Mouse (Mus musculus) lung, embryonic 15.5 days (tissue): ENCODE measurements around the gene B430305J03Rik. TPM values are rescaled to one million over a fixed set of nuclear protein-coding genes. Genes with fewer than 3 reads are reported as not detected.

Experiments used
- ATAC-seq: fragments of 200-750 bp; cut with Nextera tagmentation; 2 replicates; pipeline ENCODE4 v1.8.0; 2017; ENCODE audit warnings: moderate number of reproducible peaks, borderline replicate concordance; ENCODE audit not compliant: low FRiP score, low TSS enrichment; ENCODE audit errors: extremely low read depth
- H3K27ac ChIP-seq: fragments of 300-500 bp; sonication (generic); 2 replicates; pipeline ENCODE4 v1.5.1; 2015; ENCODE audit warnings: moderate library complexity, mild to moderate bottlenecking, inconsistent platforms
- H3K27me3 ChIP-seq: fragments of 300-500 bp; sonication (generic); 2 replicates; pipeline ENCODE4 v1.6.1; 2015; ENCODE audit warnings: inconsistent platforms
- H3K36me3 ChIP-seq: fragments of 300-500 bp; sonication (generic); 2 replicates; pipeline ENCODE4 v1.6.1; 2015; ENCODE audit warnings: inconsistent platforms
- H3K4me1 ChIP-seq: fragments of 300-500 bp; sonication (generic); 2 replicates; pipeline ENCODE4 v1.6.1; 2015; ENCODE audit warnings: inconsistent platforms
- H3K4me2 ChIP-seq: fragments of 300-500 bp; sonication (generic); 2 replicates; pipeline ENCODE4 v1.6.1; 2015; ENCODE audit warnings: inconsistent platforms, mild to moderate bottlenecking, moderate library complexity
- H3K4me3 ChIP-seq: fragments of 300-500 bp; sonication (generic); 2 replicates; pipeline ENCODE4 v1.5.1; 2015; ENCODE audit warnings: mild to moderate bottlenecking, inconsistent platforms
- H3K9ac ChIP-seq: fragments of 300-500 bp; sonication (generic); 2 replicates; pipeline ENCODE4 v1.6.1; 2015; ENCODE audit warnings: inconsistent platforms
- H3K9me3 ChIP-seq: fragments of 300-500 bp; sonication (generic); 2 replicates; pipeline ENCODE4 v1.6.1; 2016; ENCODE audit warnings: inconsistent platforms
- WGBS: fragments of 180-500 bp; shearing (Covaris S2); methylation state at CpG from one replicate; pipeline ENCODE4 v1.1.7; 2015; 5-methylcytosine and 5-hydroxymethylcytosine counted together
- polyA plus RNA-seq: library from polyadenylated mRNA; unstranded; fragments of >200 nt; fragmentation: Nextera tagmentation; extraction: Ambion mirVana; gene quantifications from 2 replicates; pipeline ENCODE4 v1.2.1, GENCODE M21; 2015

B430305J03Rik gene
- not detected in 2 replicates for polyA plus RNA-seq

- Histone ChIP-seq H3K4me2 (peak within 1 kb of the TSS; percentile 93), H3K4me1 (peaks cover 24% of the 10 kb centered on the region), H3K9me3 (no peaks in the 10 kb centered on the region), H3K36me3 (no peaks in the 10 kb centered on the region), H3K9ac (peak within 1 kb of the TSS; percentile 78), H3K27me3 (no peaks in the 10 kb centered on the region), H3K4me3 (peak within 1 kb of the TSS; percentile 91), H3K27ac (peak within 1 kb of the TSS; percentile 98)
- WGBS: 2% methylated on average over 10 of the region's 10 CpGs
- ATAC-seq: no peak
Measured at GRCm38 (mm10) chr3:61365779-61366373, at the start of gene B430305J03Rik. Gene B430305J03Rik, minus strand, starts transcription at chr3:61365951.

DNA sequence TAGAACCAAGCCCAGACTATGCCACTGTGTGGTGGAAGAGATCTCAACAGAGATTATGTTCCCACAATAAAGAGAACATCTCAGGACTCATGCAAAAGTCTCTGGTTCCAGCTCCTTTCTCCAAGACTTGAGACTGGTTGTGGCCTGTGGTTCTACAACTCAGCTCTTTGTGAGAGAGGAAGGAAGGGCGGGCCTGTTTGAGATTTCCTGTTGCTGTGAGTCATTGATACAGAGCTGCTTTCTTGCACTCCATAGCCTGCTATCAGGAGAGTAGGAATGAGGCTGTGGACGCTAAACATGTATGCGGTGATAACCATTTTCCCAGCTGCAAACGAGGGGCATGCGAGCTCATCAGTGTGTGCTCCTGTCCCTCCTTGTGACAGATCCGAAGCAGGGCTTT is 43.9 kb upstream of the B430305J03Rik start:
- H3K4me2 ChIP-seq: no peak overlapping the region
- no peak for ATAC-seq
- no peak overlapping the region for H3K9ac ChIP-seq
- H3K4me1 ChIP-seq: no peaks in the 10 kb centered on the region
- H3K27me3 ChIP-seq: no peaks in the 10 kb centered on the region
- H3K4me3 ChIP-seq: no peak overlapping the region
- WGBS: 59% methylated on average over 6 of the region's 6 CpGs
- H3K36me3 ChIP-seq: no peaks in the 10 kb centered on the region
- no peak overlapping the region for H3K27ac ChIP-seq
- 0 out of 2 replicates have a peak, but pooled peaks cover 3% of the 10 kb centered on the region for H3K9me3 ChIP-seq

DNA sequence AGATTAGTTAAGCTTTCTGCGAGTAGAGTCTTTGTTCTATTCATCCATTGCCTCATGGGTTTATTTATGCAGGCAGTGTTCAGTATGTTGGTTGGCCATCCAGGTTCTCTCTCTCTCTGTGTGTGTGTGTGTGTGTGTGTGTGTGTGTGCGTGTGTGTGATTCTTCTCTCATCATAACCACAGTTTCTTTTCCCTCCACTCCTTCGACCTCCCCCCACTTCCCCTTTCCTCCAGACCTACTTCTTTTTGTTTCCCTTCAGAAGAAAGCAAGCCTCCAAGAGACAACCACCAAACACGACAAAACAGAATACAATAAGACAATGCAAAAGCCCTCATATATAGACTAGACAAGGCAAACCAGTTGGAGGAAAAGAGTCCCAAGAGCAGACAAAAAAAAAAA is 41.2 kb upstream of the B430305J03Rik start:
- Histone ChIP-seq H3K4me3 (no peak overlapping the region), H3K9ac (no peak overlapping the region), H3K27ac (no peak overlapping the region), H3K36me3 (no peaks in the 10 kb centered on the region), H3K4me2 (no peak overlapping the region), H3K27me3 (no peaks in the 10 kb centered on the region), H3K4me1 (no peaks in the 10 kb centered on the region), H3K9me3 (0 out of 2 replicates have a peak, but pooled peaks cover 3% of the 10 kb centered on the region)
- no peak for ATAC-seq
- WGBS: 76% methylated on average over 4 of the region's 4 CpGs

DNA sequence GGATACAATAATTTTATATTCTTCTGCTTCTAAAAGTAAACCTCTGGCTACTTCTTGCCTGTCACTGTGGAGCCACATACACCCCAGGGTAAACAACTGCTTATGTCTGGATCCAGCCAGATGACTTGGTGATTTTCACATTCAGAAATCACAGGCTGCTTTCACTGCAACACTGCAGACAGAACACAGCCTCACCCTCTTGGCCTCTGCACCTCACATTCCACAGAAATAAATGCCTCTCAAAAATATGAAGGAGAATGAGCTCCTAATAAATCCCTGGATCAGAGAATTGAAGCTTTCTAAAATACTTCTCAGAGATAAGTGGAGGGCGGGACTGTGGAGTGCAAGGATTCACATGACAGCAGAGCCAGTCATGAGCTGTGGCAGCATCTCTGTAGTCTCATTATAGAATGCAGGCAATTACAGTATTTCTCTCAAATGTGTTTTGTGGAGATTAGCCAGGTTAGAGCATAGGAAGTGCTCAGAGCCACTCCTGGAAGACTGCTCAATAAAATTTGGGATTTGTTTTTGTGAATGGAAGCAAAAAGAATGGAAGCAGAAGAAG is 35.2 kb upstream of the B430305J03Rik start:
- H3K4me3 ChIP-seq: no peak overlapping the region
- H3K9ac ChIP-seq: no peak overlapping the region
- H3K4me2 ChIP-seq: no peak overlapping the region
- no peaks in the 10 kb centered on the region for H3K27me3 ChIP-seq
- H3K27ac ChIP-seq: no peak overlapping the region
- H3K4me1 ChIP-seq: no peaks in the 10 kb centered on the region
- no peak for ATAC-seq
- no peaks in the 10 kb centered on the region for H3K36me3 ChIP-seq
- 36% methylated on average over 1 of the region's 1 CpGs for WGBS
- H3K9me3 ChIP-seq: 0 out of 2 replicates have a peak, but pooled peaks cover 3% of the 10 kb centered on the region

DNA sequence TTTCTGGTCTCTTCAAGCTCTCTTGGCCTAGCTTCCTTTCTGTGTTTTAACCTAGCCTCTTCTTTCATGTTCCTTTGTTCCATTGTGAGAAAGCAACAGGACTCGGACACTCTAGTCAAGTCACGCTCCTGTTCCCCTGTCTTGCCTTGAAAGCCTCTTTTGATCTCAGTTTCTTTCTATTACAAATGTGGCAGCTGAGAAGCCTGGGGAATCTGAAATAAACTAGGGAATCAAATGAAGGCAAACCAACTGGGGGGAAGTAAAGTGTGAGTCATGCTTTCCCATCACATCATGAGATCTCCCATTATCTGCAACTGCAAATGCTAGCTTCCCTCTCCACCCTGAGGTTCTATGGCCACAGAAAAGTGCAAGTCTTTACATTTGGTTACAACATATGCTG is 31.0 kb upstream of the B430305J03Rik start:
- H3K9ac ChIP-seq: no peak overlapping the region
- no peak overlapping the region for H3K4me3 ChIP-seq
- no peak overlapping the region for H3K4me2 ChIP-seq
- H3K27ac ChIP-seq: no peak overlapping the region
- no peak for ATAC-seq
- H3K36me3 ChIP-seq: no peaks in the 10 kb centered on the region
- WGBS: 68% methylated on average over 2 of the region's 2 CpGs
- no peaks in the 10 kb centered on the region for H3K9me3 ChIP-seq
- H3K4me1 ChIP-seq: no peaks in the 10 kb centered on the region
- H3K27me3 ChIP-seq: no peaks in the 10 kb centered on the region

GRCm38 (mm10) chr3:61395382-61395781 is 29.6 kb upstream of the B430305J03Rik start:
- 74% methylated on average over 3 of the region's 3 CpGs for WGBS
- ATAC-seq: no peak
- Histone ChIP-seq H3K36me3 (no peaks in the 10 kb centered on the region), H3K9ac (no peak overlapping the region), H3K4me2 (no peak overlapping the region), H3K9me3 (no peaks in the 10 kb centered on the region), H3K4me3 (no peak overlapping the region), H3K27ac (no peak overlapping the region), H3K27me3 (no peaks in the 10 kb centered on the region), H3K4me1 (no peaks in the 10 kb centered on the region)

- ATAC-seq: no peak
- Histone ChIP-seq H3K36me3 (no peaks in the 10 kb centered on the region), H3K4me2 (no peak overlapping the region), H3K27me3 (no peaks in the 10 kb centered on the region), H3K9me3 (no peaks in the 10 kb centered on the region), H3K27ac (no peak overlapping the region), H3K4me3 (no peak overlapping the region), H3K4me1 (no peaks in the 10 kb centered on the region), H3K9ac (no peak overlapping the region)
- WGBS: 70% methylated on average over 3 of the region's 3 CpGs
Measured at GRCm38 (mm10) chr3:61393520-61393919, 27.8 kb upstream of the B430305J03Rik start.

DNA sequence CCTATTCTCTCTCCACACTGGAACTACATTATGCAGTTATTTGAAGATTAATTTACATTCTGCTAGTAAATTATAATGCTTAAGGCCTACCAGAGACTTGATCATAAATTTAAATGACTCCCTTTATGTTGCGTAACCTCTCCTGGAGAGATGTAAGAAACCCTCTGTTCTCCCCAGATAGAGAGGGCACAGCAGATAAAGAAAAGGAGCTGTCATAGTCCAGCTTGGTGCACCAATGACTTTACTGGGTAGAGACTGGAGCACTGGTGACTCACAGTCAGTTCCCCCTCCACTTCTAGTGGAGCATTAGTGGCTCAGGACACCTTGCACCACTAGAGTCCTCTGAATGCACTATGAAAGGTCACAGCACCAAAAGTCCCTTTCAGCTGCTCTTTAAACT is 27.1 kb upstream of the B430305J03Rik start:
- Histone ChIP-seq H3K27ac (no peak overlapping the region), H3K4me2 (no peak overlapping the region), H3K27me3 (no peaks in the 10 kb centered on the region), H3K9ac (no peak overlapping the region), H3K9me3 (no peaks in the 10 kb centered on the region), H3K4me1 (no peaks in the 10 kb centered on the region), H3K36me3 (no peaks in the 10 kb centered on the region), H3K4me3 (no peak overlapping the region)
- no peak for ATAC-seq
- 92% methylated on average over 1 of the region's 1 CpGs for WGBS

GRCm38 (mm10) chr3:61391564-61391963 is 25.8 kb upstream of the B430305J03Rik start:
- no peak overlapping the region for H3K4me3 ChIP-seq
- no peaks in the 10 kb centered on the region for H3K27me3 ChIP-seq
- ATAC-seq: no peak
- no peak overlapping the region for H3K4me2 ChIP-seq
- H3K36me3 ChIP-seq: no peaks in the 10 kb centered on the region
- WGBS: 49% methylated on average over 4 of the region's 4 CpGs
- no peaks in the 10 kb centered on the region for H3K4me1 ChIP-seq
- H3K27ac ChIP-seq: no peak overlapping the region
- H3K9ac ChIP-seq: no peak overlapping the region
- H3K9me3 ChIP-seq: no peaks in the 10 kb centered on the region

- no peak overlapping the region for H3K4me3 ChIP-seq
- ATAC-seq: no peak
- H3K27ac ChIP-seq: no peak overlapping the region
- H3K4me1 ChIP-seq: no peaks in the 10 kb centered on the region
- no peaks in the 10 kb centered on the region for H3K36me3 ChIP-seq
- 69% methylated on average over 4 of the region's 4 CpGs for WGBS
- no peaks in the 10 kb centered on the region for H3K9me3 ChIP-seq
- no peaks in the 10 kb centered on the region for H3K27me3 ChIP-seq
- no peak overlapping the region for H3K9ac ChIP-seq
- no peak overlapping the region for H3K4me2 ChIP-seq
Measured at GRCm38 (mm10) chr3:61386368-61386767, 20.6 kb upstream of the B430305J03Rik start.

GRCm38 (mm10) chr3:61376001-61376400 is 10.2 kb upstream of the B430305J03Rik start:
- 86% methylated on average over 8 of the region's 8 CpGs for WGBS
- Histone ChIP-seq H3K4me1 (no peaks in the 10 kb centered on the region), H3K27me3 (no peaks in the 10 kb centered on the region), H3K9ac (no peak overlapping the region), H3K4me3 (no peak overlapping the region), H3K9me3 (no peaks in the 10 kb centered on the region), H3K4me2 (no peak overlapping the region), H3K27ac (no peak overlapping the region), H3K36me3 (no peaks in the 10 kb centered on the region)
- ATAC-seq: no peak

GRCm38 (mm10) chr3:61368446-61368845 is 2.7 kb upstream of the B430305J03Rik start:
- WGBS: 100% methylated on average over 1 of the region's 1 CpGs
- H3K9me3 ChIP-seq: no peaks in the 10 kb centered on the region

More at GRCm38 (mm10) chr3:61368446-61368845, 2.7 kb upstream of the B430305J03Rik start:
- H3K27me3 ChIP-seq: no peaks in the 10 kb centered on the region
- H3K4me3 ChIP-seq: no peak overlapping the region
- H3K9ac ChIP-seq: no peak overlapping the region
- no peak overlapping the region for H3K27ac ChIP-seq
- no peak for ATAC-seq
- H3K4me2 ChIP-seq: no peak overlapping the region
- no peaks in the 10 kb centered on the region for H3K36me3 ChIP-seq
- peaks cover 24% of the 10 kb centered on the region for H3K4me1 ChIP-seq
